Mouse (Mus musculus) embryonic fibroblast, embryonic 13.5 days (primary cell): Measurements from ENCODE around the gene Xpr1.

Experiments
- CTCF ChIP-seq: IDR thresholded peaks from 2 replicates; pipeline ENCODE4 v1.5.1; 2011; ENCODE audit warnings: mild to moderate bottlenecking, control low read depth, low read length, moderate library complexity, borderline replicate concordance; ENCODE audit not compliant: insufficient read depth
- POLR2A ChIP-seq: IDR thresholded peaks from 2 replicates; pipeline ENCODE4 v1.6.1; 2011; ENCODE audit warnings: low read depth, mild to moderate bottlenecking, control low read depth, low read length, moderate library complexity

DNA sequence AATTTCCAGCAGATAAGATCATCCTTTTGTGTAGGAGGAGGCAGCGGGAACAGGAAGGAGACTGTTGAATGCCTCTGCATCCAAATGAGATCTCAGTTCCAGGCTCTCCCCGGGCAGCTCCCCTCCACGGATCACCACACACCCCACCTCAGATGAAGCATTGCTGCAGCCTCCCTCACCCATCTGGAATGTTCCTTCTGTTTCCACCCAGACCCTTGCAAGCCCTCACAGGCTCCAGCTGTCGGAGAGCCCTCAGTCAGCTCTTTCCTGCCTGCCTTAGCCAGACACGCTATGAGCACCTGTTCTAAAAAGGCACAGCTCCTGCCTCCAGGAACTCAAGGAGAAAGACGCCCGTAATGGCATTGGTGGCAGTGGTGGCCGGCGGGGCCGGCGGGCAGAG, 179.8 kb downstream of the Xpr1 start:
- TF ChIP-seq CTCF (no peak), POLR2A (no peak)
